Mouse (Mus musculus) midbrain, embryonic 14.5 days (tissue): ENCODE measurements around the gene Fth1. TPM values are rescaled to one million over a fixed set of nuclear protein-coding genes. Genes with fewer than 3 reads are reported as not detected.

ENCODE experiments used
- ATAC-seq: fragments of 200-750 bp; cut with Nextera tagmentation; 2 replicates; pipeline ENCODE4 v1.8.0; 2017; ENCODE audit warnings: moderate number of reproducible peaks, moderate library complexity; ENCODE audit not compliant: low FRiP score, low TSS enrichment
- DNase-seq: peaks from one replicate; pipeline ENCODE4 v3.0.0-alpha.2; 2015
- H3K27ac ChIP-seq: fragments of 300-500 bp; sonication (generic); replicated peaks from 2 replicates; pipeline ENCODE4 v1.5.1; 2014; ENCODE audit warnings: mild to moderate bottlenecking, low read depth, low read length, moderate library complexity
- H3K27me3 ChIP-seq: fragments of 300-500 bp; sonication (generic); 2 replicates; pipeline ENCODE4 v1.6.1; 2014; ENCODE audit warnings: low read length, control low read depth, mixed read lengths; ENCODE audit not compliant: control insufficient read depth, insufficient read depth
- H3K36me3 ChIP-seq: fragments of 300-500 bp; sonication (generic); 2 replicates; pipeline ENCODE4 v1.6.1; 2014; ENCODE audit warnings: low read length, control low read depth; ENCODE audit not compliant: control insufficient read depth, insufficient read depth
- H3K4me1 ChIP-seq: fragments of 300-500 bp; sonication (generic); 2 replicates; pipeline ENCODE4 v1.6.1; 2014; ENCODE audit warnings: mild to moderate bottlenecking, antibody characterized with exemption, low read length, control low read depth; ENCODE audit not compliant: control insufficient read depth, insufficient read depth
- H3K4me2 ChIP-seq: fragments of 300-500 bp; sonication (generic); 2 replicates; pipeline ENCODE4 v1.6.1; 2014; ENCODE audit warnings: mild to moderate bottlenecking, low read length, moderate library complexity
- H3K4me3 ChIP-seq: fragments of 300-500 bp; sonication (generic); replicated peaks from 2 replicates; pipeline ENCODE4 v1.5.1; 2014; ENCODE audit warnings: low read depth, low read length
- H3K9ac ChIP-seq: fragments of 300-500 bp; sonication (generic); replicated peaks from 2 replicates; pipeline ENCODE4 v1.6.1; 2014; ENCODE audit warnings: mild to moderate bottlenecking, low read length, moderate library complexity
- H3K9me3 ChIP-seq: fragments of 300-500 bp; sonication (generic); 2 replicates; pipeline ENCODE4 v1.6.1; 2016; ENCODE audit warnings: low read length, control low read depth, mixed read lengths; ENCODE audit not compliant: control insufficient read depth
- WGBS: fragments of 180-500 bp; shearing (Covaris S2); extraction: QIAGEN DNeasy Blood & Tissue Kit; methylation state at CpG from one replicate; pipeline ENCODE4 v1.1.7; 2014; 5-methylcytosine and 5-hydroxymethylcytosine counted together
- polyA plus RNA-seq: library from polyadenylated mRNA; unstranded; fragments of >200 nt; fragmentation: Nextera tagmentation; extraction: Ambion mirVana; gene quantifications from 2 replicates; pipeline ENCODE4 v1.2.1, GENCODE M21; 2014

Fth1 gene
- polyA plus RNA-seq, 1 experiment from 2014 or later = 1,477 TPM

DNA sequence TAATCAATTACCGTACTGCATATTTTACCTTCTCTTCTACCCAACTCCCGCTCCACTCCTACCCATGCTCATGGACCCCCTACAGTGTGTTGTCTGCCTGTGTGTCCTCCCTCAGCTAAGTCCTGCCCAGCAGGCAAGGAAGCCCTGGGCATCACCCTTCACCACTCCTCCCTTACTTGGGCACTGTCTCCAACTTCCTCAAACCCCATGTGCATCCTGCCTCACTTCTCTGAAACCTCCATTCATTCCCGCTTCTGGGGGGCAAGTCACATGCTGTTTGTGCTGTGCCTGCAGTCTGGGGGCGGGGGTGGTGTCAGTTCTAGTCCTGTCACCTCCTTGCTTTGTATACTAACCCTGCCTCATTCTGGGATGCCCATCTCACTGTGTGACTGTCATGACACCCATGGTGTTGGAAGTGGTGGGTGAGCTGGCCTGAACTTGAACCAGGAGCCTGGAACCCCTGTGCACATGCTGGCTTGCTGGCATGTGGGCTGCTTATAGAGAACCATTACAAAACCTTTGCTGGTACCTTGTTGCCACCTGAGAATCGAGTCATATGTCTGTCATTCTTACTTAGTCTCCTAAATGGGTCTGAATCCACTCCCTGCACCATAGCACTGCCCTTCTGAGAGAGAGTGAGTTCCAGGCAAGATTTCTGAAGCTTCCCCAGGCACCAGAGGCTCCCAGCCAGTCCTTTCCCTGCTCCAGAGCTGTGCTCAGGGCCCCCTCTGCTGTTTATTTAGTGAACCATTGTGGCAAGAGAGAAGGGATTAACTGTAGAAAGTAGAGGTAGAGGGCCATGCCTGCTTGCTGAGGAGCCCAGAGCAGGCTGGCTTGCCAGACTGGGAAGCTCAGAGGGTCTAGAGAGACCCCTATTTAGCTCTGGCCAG, 42.3 kb downstream of the Fth1 start:
- 65% methylated on average over 5 of the region's 5 CpGs for WGBS
- no peak overlapping the region for H3K4me3 ChIP-seq
- peaks cover 13% of the 10 kb centered on the region for H3K4me1 ChIP-seq
- DNase-seq (peak; percentile 61), ATAC-seq (no peak)
- H3K9me3 ChIP-seq = no peaks in the 10 kb centered on the region
- H3K9ac ChIP-seq = no peak overlapping the region
- no peaks in the 10 kb centered on the region for H3K27me3 ChIP-seq
- H3K4me2 ChIP-seq = no peak overlapping the region
- 0 out of 2 replicates have a peak overlapping the region, but pooled peaks have one; percentile 20 for H3K27ac ChIP-seq
- H3K36me3 ChIP-seq = peaks cover 5% of the 10 kb centered on the region; the same call in 1 of the 2 replicates

- DNase-seq (no peak), ATAC-seq (no peak)
- 0 out of 2 replicates have a peak overlapping the region, but pooled peaks have one; percentile 20 for H3K27ac ChIP-seq
- H3K4me3 ChIP-seq = no peak overlapping the region
- peaks cover 7% of the 10 kb centered on the region; the same call in 1 of the 2 replicates for H3K36me3 ChIP-seq
- 68% methylated on average over 9 of the region's 9 CpGs for WGBS
- no peaks in the 10 kb centered on the region for H3K9me3 ChIP-seq
- H3K27me3 ChIP-seq = no peaks in the 10 kb centered on the region
- H3K9ac ChIP-seq = no peak overlapping the region
- peaks cover 10% of the 10 kb centered on the region for H3K4me1 ChIP-seq
- no peak overlapping the region for H3K4me2 ChIP-seq
Measured at GRCm38 (mm10) chr19:10023304-10023758, 42.9 kb downstream of the Fth1 start.

DNA sequence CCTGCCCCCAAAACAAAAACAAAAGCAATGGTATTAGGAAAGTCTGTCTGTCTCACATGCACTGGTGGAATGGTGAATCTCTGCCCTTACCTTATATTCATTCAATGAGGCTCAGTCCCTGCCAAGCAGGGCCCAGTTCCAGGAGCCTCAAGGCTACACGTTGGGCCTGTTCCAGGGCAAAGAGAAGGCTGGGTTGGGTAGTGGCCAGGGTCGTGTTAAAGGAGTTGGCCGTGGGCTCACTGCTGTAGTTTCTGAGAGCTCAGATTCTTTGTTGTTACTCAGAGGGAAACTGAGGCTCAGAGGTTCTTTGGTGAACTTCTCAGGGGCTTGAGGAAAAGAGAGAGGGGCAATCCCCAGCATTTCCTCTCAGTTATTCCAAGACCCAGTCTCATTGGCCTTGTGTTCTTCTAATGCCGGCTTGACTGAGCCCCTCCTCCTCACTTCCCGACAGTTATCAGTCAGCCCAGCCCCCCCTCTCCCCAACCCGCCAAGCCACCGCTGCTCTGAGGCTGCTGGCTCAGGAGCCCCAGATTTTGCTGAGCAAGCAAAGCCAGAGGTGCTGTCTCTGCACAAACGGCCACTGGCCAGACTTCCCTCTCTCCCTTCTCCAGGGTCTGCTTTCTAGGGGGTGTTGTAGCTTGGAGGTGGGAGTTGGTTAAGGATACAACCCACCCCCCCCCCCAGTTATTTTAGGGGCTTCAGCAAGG, 44.9 kb downstream of the Fth1 start:
- peak; percentile 50 for DNase-seq
- H3K4me1 ChIP-seq = no peaks in the 10 kb centered on the region
- no peak overlapping the region for H3K27ac ChIP-seq
- H3K9me3 ChIP-seq = no peaks in the 10 kb centered on the region
- WGBS = 30% methylated on average over 8 of the region's 8 CpGs
- no peak for ATAC-seq
- H3K4me3 ChIP-seq = no peak overlapping the region
- no peak overlapping the region for H3K9ac ChIP-seq
- H3K27me3 ChIP-seq = no peaks in the 10 kb centered on the region
- no peak overlapping the region for H3K4me2 ChIP-seq
- peaks cover 7% of the 10 kb centered on the region; the same call in 1 of the 2 replicates for H3K36me3 ChIP-seq

DNA sequence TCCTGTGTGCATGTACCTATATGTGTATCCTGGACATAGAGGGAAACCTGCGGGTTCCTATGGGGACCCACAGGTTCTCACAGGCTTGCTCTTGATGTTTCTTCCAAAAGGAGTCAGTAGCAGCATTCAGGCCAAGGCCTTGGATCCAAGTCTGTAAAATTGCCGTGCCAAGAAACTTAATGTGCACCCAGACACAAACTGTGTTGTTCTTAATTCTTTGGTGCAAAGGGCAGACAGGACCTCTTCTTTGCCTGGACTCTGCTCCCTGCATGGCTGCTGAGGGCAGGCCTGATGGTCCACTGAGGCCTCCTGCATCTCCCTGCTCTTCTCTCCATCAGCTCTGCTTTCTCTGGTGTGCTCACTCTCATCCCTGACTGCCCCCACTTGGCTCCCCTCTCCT, 49.3 kb downstream of the Fth1 start:
- no peak overlapping the region for H3K9ac ChIP-seq
- no peaks in the 10 kb centered on the region for H3K27me3 ChIP-seq
- no peak overlapping the region for H3K27ac ChIP-seq
- ATAC-seq = no peak
- no peaks in the 10 kb centered on the region for H3K9me3 ChIP-seq
- H3K4me3 ChIP-seq = no peak overlapping the region
- peaks cover 7% of the 10 kb centered on the region; the same call in 1 of the 2 replicates for H3K36me3 ChIP-seq
- 90% methylated on average over 2 of the region's 2 CpGs for WGBS
- H3K4me1 ChIP-seq = no peaks in the 10 kb centered on the region
- DNase-seq = no peak
- H3K4me2 ChIP-seq = no peak overlapping the region

DNA sequence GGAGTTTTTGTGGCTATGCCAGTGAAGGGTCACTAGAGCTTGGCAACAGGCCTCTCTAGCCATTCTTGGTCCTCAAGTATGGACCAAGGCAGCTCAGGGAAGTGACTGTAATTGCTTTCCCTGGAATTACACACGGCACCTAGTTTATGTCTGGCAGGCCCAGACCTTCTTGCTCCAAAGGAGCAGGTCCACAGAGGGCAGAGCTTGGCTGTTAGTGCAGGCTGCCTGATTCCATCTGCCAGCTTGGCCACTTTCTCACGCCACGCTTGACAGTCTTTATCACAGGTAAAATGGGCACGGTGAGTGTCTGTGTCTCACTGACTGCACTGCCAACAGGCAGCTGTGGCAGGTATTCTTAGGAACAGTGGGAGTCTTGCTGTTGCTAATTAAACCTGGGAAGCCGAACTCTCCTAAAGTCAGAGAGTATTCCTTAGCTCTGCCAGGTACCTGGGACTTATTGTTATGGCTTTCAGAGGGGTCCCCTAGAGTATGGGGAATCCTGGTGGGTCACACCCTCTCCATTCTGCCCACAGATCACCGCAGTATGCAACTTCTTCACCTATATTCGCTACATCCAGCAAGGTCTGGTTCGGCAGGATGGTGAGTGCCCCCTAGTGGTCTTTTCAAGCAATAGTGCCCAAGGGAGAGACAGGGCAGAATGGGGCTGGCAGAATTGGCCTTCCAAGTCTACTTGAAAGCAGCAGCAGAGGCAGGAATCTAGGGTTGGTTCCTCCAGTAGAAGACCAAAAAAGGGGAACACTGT, 53.0 kb downstream of the Fth1 start:
- H3K4me1 ChIP-seq = no peaks in the 10 kb centered on the region
- no peak overlapping the region for H3K4me3 ChIP-seq
- ATAC-seq (peak; percentile 25; the same call in 1 of the 2 replicates), DNase-seq (peak; percentile 86)
- H3K9me3 ChIP-seq = no peaks in the 10 kb centered on the region
- H3K9ac ChIP-seq = no peak overlapping the region
- H3K36me3 ChIP-seq = no peaks in the 10 kb centered on the region
- 41% methylated on average over 8 of the region's 8 CpGs for WGBS
- no peak overlapping the region for H3K27ac ChIP-seq
- H3K27me3 ChIP-seq = no peaks in the 10 kb centered on the region
- no peak overlapping the region for H3K4me2 ChIP-seq

GRCm38 (mm10) chr19:10034356-10034755, 54.0 kb downstream of the Fth1 start:
- Histone ChIP-seq H3K4me3 (no peak overlapping the region), H3K4me1 (no peaks in the 10 kb centered on the region), H3K9ac (no peak overlapping the region), H3K9me3 (no peaks in the 10 kb centered on the region), H3K27me3 (no peaks in the 10 kb centered on the region), H3K27ac (no peak overlapping the region), H3K4me2 (no peak overlapping the region), H3K36me3 (no peaks in the 10 kb centered on the region)
- ATAC-seq = no peak
- DNase-seq = no peak
- 60% methylated on average over 5 of the region's 5 CpGs for WGBS

Other genes starting within 250 kb of the Fth1 start
- not detected in 2 replicates for gene Scgb2a2, start 133.0 kb upstream of the Fth1 start, polyA plus RNA-seq
- gene Incenp, start 81.0 kb upstream of the Fth1 start, polyA plus RNA-seq = 18.1 and 21.7 TPM in 2 replicates
- gene Best1, start 21.0 kb downstream of the Fth1 start, polyA plus RNA-seq = 2.1 and 2.5 TPM in 2 replicates
- gene Rab3il1, start 21.1 kb downstream of the Fth1 start, polyA plus RNA-seq = 13.3 and 19.2 TPM in 2 replicates
- gene Fads3, start 61.0 kb downstream of the Fth1 start, polyA plus RNA-seq = 15.4 and 17.8 TPM in 2 replicates
- gene Fads2, start 121.1 kb downstream of the Fth1 start, polyA plus RNA-seq = 67.3 and 114 TPM in 2 replicates
- gene Fads1, start 202.3 kb downstream of the Fth1 start, polyA plus RNA-seq = 125 and 152 TPM in 2 replicates
- gene Tmem258, start 223.4 kb downstream of the Fth1 start, polyA plus RNA-seq = 363 and 446 TPM in 2 replicates
- gene Fen1, start 223.6 kb downstream of the Fth1 start, polyA plus RNA-seq = 24.8 and 31.0 TPM in 2 replicates